Mouse (Mus musculus) MN1 (cell line): Measurements from ENCODE around the gene Defa30.
"Not testable (repeated sequence)": the region's sequence is repeated elsewhere in the genome, so short reads cannot be mapped to it uniquely, and the experiment has no call there.

ENCODE experiments used
- DNase-seq: peaks from one replicate; pipeline ENCODE4 v3.0.0-alpha.2; 2016; ENCODE audit warnings: low spot score

Defa30 gene

GRCm38 (mm10) chr8:21134342-21134741, at the start of gene Defa30:
Defa30 (plus strand) TSS chr8:21134642.
- not testable (repeated sequence) for DNase-seq

DNA sequence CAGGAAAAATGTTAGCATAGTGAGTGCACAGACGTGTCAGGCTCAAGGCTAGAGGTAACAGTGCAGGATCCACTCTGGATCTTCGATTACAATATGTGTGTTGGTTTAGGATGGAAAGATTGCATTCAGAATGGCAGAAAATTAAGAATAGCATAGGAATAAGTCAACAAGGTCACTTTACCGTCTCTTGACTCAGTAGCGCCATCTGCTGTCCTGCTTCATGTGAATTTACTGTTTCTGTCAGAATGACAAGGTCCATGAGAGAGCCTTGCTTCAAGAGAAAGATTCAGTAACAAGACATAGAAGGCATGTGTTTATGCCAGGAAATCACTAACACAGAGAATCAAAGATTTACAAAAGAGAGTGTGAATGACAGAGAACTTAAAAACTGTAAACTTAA, 41.3 kb upstream of the Defa30 start:
- DNase-seq, result peak; percentile 7

GRCm38 (mm10) chr8:21095950-21096349, 38.5 kb upstream of the Defa30 start, which contains the start of gene Gm14851:
Gm14851 (minus strand) TSS chr8:21096050.
- not testable (repeated sequence) for DNase-seq

GRCm38 (mm10) chr8:21161977-21162376, 27.5 kb downstream of the Defa30 start, which contains the start of gene Defa22:
Defa22 (plus strand) TSS chr8:21162277.
- not testable (repeated sequence) for DNase-seq
